Mouse (Mus musculus): ENCODE data around the gene Mroh8. TPM values are rescaled to one million over a fixed set of nuclear protein-coding genes. Genes with fewer than 3 reads are reported as not detected.
A peak's percentile ranks its signal among the peaks of the same experiment; 100 is the strongest.

Gene Mroh8
- polyA plus RNA-seq, 1 experiment from 2014 or later = 0.79 TPM

DNA sequence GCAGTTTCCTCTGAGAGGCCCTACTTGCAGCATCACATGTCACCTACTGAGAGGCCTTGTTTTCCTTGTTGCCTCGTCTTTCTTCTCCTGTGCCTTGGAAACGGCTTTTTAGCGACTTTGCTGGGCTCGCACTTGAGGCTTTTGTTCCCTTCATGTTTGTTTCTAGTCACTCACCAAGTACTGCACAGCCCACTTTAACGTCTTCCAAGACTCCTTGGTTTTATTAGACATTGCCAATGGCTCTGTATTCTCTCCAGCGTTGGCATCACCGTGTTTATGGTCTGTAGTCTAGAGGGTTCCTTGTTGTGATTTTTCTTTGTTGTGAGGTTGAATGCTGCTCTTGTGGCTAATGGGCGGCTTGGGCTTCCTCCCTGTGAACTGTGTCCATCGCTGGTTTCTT lies 23.7 kb upstream of the Mroh8 start:
- Histone ChIP-seq H3K27ac (ENCODE audit: low read depth, low read length) (no peak overlapping the region), H3K9ac (ENCODE audit: low read depth, low read length) (no peak overlapping the region), H3K36me3 (ENCODE audit: control insufficient read depth, insufficient read depth, low read length) (peaks cover 12% of the 10 kb centered on the region; the same call in 1 of the 2 replicates), H3K27me3 (ENCODE audit: control insufficient read depth, insufficient read depth, low read length) (no peaks in the 10 kb centered on the region), H3K9me3 (ENCODE audit: control insufficient read depth, low read length) (no peaks in the 10 kb centered on the region), H3K4me3 (ENCODE audit: low read depth, low read length) (no peak overlapping the region), H3K4me1 (replicated peaks; ENCODE audit: control insufficient read depth, insufficient read depth, low read length) (no peaks in the 10 kb centered on the region), H3K4me2 (replicated peaks; ENCODE audit: low read depth, low read length) (no peak overlapping the region)
- WGBS = 68% methylated on average over 9 of the region's 9 CpGs
- DNase-seq (ENCODE audit: low spot score) (no peak), ATAC-seq (ENCODE audit: low FRiP score) (no peak)

DNA sequence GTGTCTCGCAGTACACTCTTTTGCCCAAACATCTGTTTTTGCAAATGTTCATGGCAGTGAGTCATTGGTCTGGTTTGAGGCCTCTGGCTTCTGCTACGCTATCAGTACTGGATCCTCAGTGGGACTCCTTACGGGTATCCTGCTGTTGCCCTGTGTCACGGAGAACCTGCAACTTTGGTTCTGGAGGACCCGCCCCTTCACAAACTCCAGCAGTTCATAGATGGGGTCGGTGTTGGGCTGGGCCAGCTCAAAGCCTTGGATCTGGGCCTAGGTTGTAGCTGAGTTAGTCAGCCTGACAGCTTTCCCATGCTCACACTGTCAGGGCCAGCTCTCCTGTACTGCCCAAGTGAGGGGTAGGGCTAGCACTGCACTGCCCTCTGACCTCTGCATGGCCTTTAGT lies 20.7 kb upstream of the Mroh8 start:
- H3K36me3 ChIP-seq (ENCODE audit: control insufficient read depth, insufficient read depth, low read length) = peaks cover 17% of the 10 kb centered on the region; the same call in 1 of the 2 replicates
- H3K4me3 ChIP-seq (ENCODE audit: low read depth, low read length) = no peak overlapping the region
- no peak overlapping the region for H3K4me2 ChIP-seq (replicated peaks; ENCODE audit: low read depth, low read length)
- WGBS = 94% methylated on average over 6 of the region's 6 CpGs
- no peaks in the 10 kb centered on the region for H3K27me3 ChIP-seq (ENCODE audit: control insufficient read depth, insufficient read depth, low read length)
- ATAC-seq (ENCODE audit: low FRiP score) = no peak
- no peak for DNase-seq (ENCODE audit: low spot score)
- no peaks in the 10 kb centered on the region for H3K9me3 ChIP-seq (ENCODE audit: control insufficient read depth, low read length)
- H3K27ac ChIP-seq (ENCODE audit: low read depth, low read length) = no peak overlapping the region
- no peak overlapping the region for H3K9ac ChIP-seq (ENCODE audit: low read depth, low read length)
- no peaks in the 10 kb centered on the region for H3K4me1 ChIP-seq (replicated peaks; ENCODE audit: control insufficient read depth, insufficient read depth, low read length)

DNA sequence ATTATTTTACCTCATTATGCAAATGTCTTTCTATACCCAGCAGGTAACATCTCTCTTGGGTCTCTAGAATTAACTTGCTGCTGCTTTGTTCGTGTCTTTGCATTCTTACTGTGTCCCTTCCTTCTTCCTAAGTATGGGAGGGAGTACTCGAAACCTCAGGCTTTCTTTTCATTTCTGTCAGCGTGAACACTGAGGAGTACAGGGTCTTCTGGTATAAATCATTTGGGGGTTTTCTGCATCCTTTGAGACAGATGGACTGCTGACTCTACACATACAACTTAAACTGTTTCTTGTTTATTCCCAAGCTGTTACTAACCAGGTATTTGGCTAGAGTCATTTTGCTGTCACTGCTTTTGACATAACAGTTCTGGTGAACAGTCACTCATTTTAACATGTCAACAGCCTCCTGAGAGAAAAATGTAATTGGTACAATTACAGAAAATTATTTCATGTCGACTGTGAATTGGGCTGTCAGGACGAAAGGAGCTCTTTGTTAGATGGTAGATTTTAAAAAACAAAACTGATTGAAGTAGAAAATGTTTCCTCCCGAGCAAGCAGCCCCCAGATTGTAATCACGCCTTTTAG lies 16.8 kb upstream of the Mroh8 start:
- no peak for DNase-seq (ENCODE audit: low spot score)
- Histone ChIP-seq H3K4me2 (replicated peaks; ENCODE audit: low read depth, low read length) (no peak overlapping the region), H3K9ac (ENCODE audit: low read depth, low read length) (no peak overlapping the region), H3K36me3 (ENCODE audit: control insufficient read depth, insufficient read depth, low read length) (peaks cover 17% of the 10 kb centered on the region), H3K27me3 (ENCODE audit: control insufficient read depth, insufficient read depth, low read length) (no peaks in the 10 kb centered on the region), H3K4me1 (replicated peaks; ENCODE audit: control insufficient read depth, insufficient read depth, low read length) (no peaks in the 10 kb centered on the region), H3K27ac (ENCODE audit: low read depth, low read length) (no peak overlapping the region), H3K4me3 (ENCODE audit: low read depth, low read length) (no peak overlapping the region), H3K9me3 (ENCODE audit: control insufficient read depth, low read length) (no peaks in the 10 kb centered on the region)
- ATAC-seq (ENCODE audit: low FRiP score) = no peak
- WGBS = 88% methylated on average over 7 of the region's 7 CpGs

DNA sequence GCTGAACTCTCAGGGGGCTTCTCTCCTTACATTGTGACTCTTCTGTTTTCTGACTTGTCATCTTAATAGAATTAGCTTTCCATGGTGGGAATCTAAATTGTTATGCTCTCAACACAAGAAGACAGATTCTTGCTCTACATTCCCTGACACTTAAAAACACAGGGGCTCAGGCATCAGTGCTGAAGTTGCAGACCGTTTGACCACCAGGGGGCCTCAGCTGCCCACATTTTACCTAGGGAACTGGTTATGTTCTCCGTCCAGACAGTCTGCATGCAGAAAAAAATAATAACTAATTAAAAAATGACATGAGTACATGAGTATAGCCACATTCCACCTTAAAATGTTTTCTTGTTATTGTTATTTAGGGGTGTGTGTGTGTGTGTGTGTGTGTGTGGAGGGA lies 12.7 kb upstream of the Mroh8 start:
- no peak overlapping the region for H3K9ac ChIP-seq (ENCODE audit: low read depth, low read length)
- no peak for ATAC-seq (ENCODE audit: low FRiP score)
- no peaks in the 10 kb centered on the region for H3K27me3 ChIP-seq (ENCODE audit: control insufficient read depth, insufficient read depth, low read length)
- no peak overlapping the region for H3K4me3 ChIP-seq (ENCODE audit: low read depth, low read length)
- DNase-seq (ENCODE audit: low spot score) = peak; percentile 85
- H3K9me3 ChIP-seq (ENCODE audit: control insufficient read depth, low read length) = no peaks in the 10 kb centered on the region
- H3K27ac ChIP-seq (ENCODE audit: low read depth, low read length) = no peak overlapping the region
- peaks cover 11% of the 10 kb centered on the region for H3K36me3 ChIP-seq (ENCODE audit: control insufficient read depth, insufficient read depth, low read length)
- no peak overlapping the region for H3K4me2 ChIP-seq (replicated peaks; ENCODE audit: low read depth, low read length)
- no peaks in the 10 kb centered on the region for H3K4me1 ChIP-seq (replicated peaks; ENCODE audit: control insufficient read depth, insufficient read depth, low read length)
- WGBS = 24% methylated on average over 2 of the region's 2 CpGs

DNA sequence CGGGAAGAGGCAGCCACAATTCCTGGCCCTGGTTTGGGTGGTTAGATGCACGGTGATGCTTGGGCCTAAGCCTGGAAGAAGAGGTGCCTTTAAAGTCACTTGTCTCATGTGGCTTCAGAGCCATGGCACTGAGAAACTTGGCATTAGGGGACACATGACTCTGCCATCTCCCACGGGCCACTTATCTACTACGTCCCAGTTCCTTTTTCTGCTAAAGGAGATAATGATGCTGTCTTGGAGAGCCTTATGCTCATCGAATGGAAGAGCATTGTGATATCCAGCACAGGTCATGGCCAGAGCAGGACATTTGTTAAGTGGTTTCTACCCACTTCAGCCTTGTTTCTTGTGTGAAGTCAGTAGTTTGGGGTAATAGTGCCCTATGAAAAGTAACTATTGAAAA lies 9.6 kb upstream of the Mroh8 start:
- H3K27ac ChIP-seq (ENCODE audit: low read depth, low read length) = no peak overlapping the region
- no peaks in the 10 kb centered on the region for H3K27me3 ChIP-seq (ENCODE audit: control insufficient read depth, insufficient read depth, low read length)
- no peaks in the 10 kb centered on the region for H3K4me1 ChIP-seq (replicated peaks; ENCODE audit: control insufficient read depth, insufficient read depth, low read length)
- H3K9ac ChIP-seq (ENCODE audit: low read depth, low read length) = no peak overlapping the region
- no peak overlapping the region for H3K4me2 ChIP-seq (replicated peaks; ENCODE audit: low read depth, low read length)
- no peak overlapping the region for H3K4me3 ChIP-seq (ENCODE audit: low read depth, low read length)
- no peaks in the 10 kb centered on the region for H3K9me3 ChIP-seq (ENCODE audit: control insufficient read depth, low read length)
- no peak for DNase-seq (ENCODE audit: low spot score)
- no peak for ATAC-seq (ENCODE audit: low FRiP score)
- peaks cover 9% of the 10 kb centered on the region for H3K36me3 ChIP-seq (ENCODE audit: control insufficient read depth, insufficient read depth, low read length)
- 86% methylated on average over 5 of the region's 5 CpGs for WGBS

DNA sequence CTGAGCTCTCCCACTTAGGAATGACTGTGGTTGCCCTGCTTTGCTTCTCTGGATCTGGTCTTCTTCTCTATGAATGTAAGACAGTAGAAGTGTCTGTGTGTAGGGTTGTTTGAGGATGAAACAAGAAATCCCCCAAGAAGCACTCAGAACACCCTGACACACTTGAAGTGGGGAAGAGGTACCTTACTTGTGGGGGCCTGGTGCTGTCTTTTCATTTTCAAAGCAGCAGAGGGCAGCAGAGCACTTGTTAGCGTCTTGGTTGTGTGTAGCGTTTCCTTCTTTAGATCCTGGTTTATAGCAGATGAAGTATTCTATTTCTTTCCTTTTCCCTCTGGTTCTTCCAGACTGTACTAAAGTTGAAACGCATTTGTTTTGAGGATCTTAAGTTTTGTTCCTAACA lies 8.2 kb upstream of the Mroh8 start:
- H3K36me3 ChIP-seq (ENCODE audit: control insufficient read depth, insufficient read depth, low read length) = peaks cover 7% of the 10 kb centered on the region; the same call in 1 of the 2 replicates
- H3K9ac ChIP-seq (ENCODE audit: low read depth, low read length) = no peak overlapping the region
- no peaks in the 10 kb centered on the region for H3K4me1 ChIP-seq (replicated peaks; ENCODE audit: control insufficient read depth, insufficient read depth, low read length)
- H3K4me2 ChIP-seq (replicated peaks; ENCODE audit: low read depth, low read length) = no peak overlapping the region
- no peak overlapping the region for H3K4me3 ChIP-seq (ENCODE audit: low read depth, low read length)
- H3K27ac ChIP-seq (ENCODE audit: low read depth, low read length) = no peak overlapping the region
- 41% methylated on average over 3 of the region's 3 CpGs for WGBS
- H3K27me3 ChIP-seq (ENCODE audit: control insufficient read depth, insufficient read depth, low read length) = no peaks in the 10 kb centered on the region
- DNase-seq (ENCODE audit: low spot score) = peak; percentile 73
- no peak for ATAC-seq (ENCODE audit: low FRiP score)
- no peaks in the 10 kb centered on the region for H3K9me3 ChIP-seq (ENCODE audit: control insufficient read depth, low read length)

DNA sequence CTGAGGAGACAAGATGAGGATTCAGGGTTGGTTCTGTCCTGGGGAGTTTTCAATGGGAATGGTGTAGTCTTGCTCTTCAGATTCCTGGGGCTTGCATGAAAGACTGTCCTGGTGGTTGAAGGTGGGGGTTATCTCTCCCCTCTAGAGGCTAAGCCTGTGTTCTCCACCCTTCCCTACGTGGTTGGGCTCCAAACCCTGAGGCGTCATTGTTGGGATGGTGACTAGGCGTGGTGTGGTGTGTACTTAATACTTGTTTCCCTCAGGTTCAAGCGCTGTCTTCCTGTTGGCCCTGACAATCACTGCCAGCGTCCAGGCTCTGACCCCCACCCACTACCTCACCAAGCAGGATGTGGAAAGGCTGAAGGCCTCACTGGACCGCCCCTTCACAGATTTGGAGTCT lies 4.0 kb upstream of the Mroh8 start:
- H3K27me3 ChIP-seq (ENCODE audit: control insufficient read depth, insufficient read depth, low read length) = no peaks in the 10 kb centered on the region
- DNase-seq (ENCODE audit: low spot score) (no peak), ATAC-seq (ENCODE audit: low FRiP score) (no peak)
- no peaks in the 10 kb centered on the region for H3K36me3 ChIP-seq (ENCODE audit: control insufficient read depth, insufficient read depth, low read length)
- H3K4me3 ChIP-seq (ENCODE audit: low read depth, low read length) = no peak overlapping the region
- H3K9ac ChIP-seq (ENCODE audit: low read depth, low read length) = no peak overlapping the region
- no peak overlapping the region for H3K27ac ChIP-seq (ENCODE audit: low read depth, low read length)
- H3K4me1 ChIP-seq (replicated peaks; ENCODE audit: control insufficient read depth, insufficient read depth, low read length) = peaks cover 5% of the 10 kb centered on the region
- H3K9me3 ChIP-seq (ENCODE audit: control insufficient read depth, low read length) = no peaks in the 10 kb centered on the region
- 88% methylated on average over 6 of the region's 6 CpGs for WGBS
- H3K4me2 ChIP-seq (replicated peaks; ENCODE audit: low read depth, low read length) = no peak overlapping the region

DNA sequence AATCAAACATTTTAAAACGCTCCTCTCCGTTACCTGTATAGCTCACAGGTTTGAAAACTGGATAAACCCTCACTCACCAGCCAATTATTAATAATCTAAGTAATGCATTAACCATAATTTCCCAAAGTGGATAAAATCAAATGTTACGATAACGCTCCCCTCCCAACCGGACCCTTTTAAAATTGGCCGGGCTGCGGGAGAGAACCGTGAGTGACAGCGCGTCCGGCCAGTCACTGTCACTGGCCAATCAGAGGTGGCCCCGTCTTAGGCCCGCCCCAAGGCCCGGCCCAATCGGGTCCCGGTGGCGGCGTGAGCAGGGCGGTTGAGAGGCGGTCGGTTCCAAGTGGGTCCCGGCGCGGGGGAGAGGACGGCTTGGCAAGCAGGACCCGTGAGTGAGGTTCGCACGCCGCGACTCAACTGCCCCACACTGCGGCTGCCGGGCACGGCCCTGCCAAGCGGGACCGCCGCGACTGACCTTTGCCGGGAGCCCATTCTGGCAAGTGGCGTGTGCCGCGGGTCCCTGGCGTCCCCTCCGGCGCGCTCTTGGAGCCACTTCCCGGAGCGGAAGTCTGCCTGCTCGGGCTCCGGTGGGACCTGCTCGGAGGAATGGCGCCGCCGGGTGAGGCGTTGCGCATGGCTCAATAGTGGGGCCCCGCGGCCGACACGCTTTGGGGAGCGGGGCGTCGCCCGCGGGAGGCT lies 483 bp downstream of the Mroh8 start, which contains the start of gene Rpn2:
Rpn2 (plus strand) TSS at position 301 of the 699 bp plus-strand sequence.
- peak within 1 kb of the TSS; percentile 51 for H3K4me2 ChIP-seq (replicated peaks; ENCODE audit: low read depth, low read length)
- no peaks in the 10 kb centered on the region for H3K9me3 ChIP-seq (ENCODE audit: control insufficient read depth, low read length)
- WGBS = under 1% methylated on average over 52 of the region's 64 CpGs
- no peaks in the 10 kb centered on the region for H3K36me3 ChIP-seq (ENCODE audit: control insufficient read depth, insufficient read depth, low read length)
- ATAC-seq (ENCODE audit: low FRiP score) = peak; percentile 100
- DNase-seq (ENCODE audit: low spot score) = peak; percentile 96
- H3K27me3 ChIP-seq (ENCODE audit: control insufficient read depth, insufficient read depth, low read length) = no peaks in the 10 kb centered on the region
- H3K4me1 ChIP-seq (replicated peaks; ENCODE audit: control insufficient read depth, insufficient read depth, low read length) = peaks cover 5% of the 10 kb centered on the region
- peak within 1 kb of the TSS; percentile 91 for H3K27ac ChIP-seq (ENCODE audit: low read depth, low read length)
- peak within 1 kb of the TSS; percentile 98 for H3K4me3 ChIP-seq (ENCODE audit: low read depth, low read length)
- H3K9ac ChIP-seq (ENCODE audit: low read depth, low read length) = peak within 1 kb of the TSS; percentile 92

DNA sequence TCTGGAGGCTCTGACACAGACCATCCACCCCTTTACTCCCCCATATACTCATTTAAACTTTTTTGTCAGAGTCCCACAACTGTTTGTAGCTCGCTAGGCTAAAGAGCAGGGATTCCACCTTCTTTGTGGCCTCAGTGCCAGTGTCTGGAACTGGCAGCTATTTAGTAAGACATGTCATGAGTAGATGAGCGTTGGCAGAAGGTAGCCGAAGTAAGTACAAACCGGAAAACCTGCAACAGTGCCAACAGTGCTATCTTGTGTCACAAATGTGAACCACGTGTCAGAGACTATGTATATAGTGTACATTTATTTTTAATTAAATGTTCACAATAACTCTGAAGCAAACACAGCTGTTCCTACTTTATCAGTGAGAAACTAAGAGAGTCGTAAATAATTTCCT lies 15.5 kb downstream of the Mroh8 start:
- H3K4me2 ChIP-seq (replicated peaks; ENCODE audit: low read depth, low read length) = no peak overlapping the region
- H3K9ac ChIP-seq (ENCODE audit: low read depth, low read length) = no peak overlapping the region
- no peak for DNase-seq (ENCODE audit: low spot score)
- WGBS = 86% methylated on average over 6 of the region's 6 CpGs
- H3K9me3 ChIP-seq (ENCODE audit: control insufficient read depth, low read length) = no peaks in the 10 kb centered on the region
- ATAC-seq (ENCODE audit: low FRiP score) = no peak
- H3K36me3 ChIP-seq (ENCODE audit: control insufficient read depth, insufficient read depth, low read length) = no peaks in the 10 kb centered on the region
- H3K4me1 ChIP-seq (replicated peaks; ENCODE audit: control insufficient read depth, insufficient read depth, low read length) = no peaks in the 10 kb centered on the region
- no peak overlapping the region for H3K27ac ChIP-seq (ENCODE audit: low read depth, low read length)
- no peaks in the 10 kb centered on the region for H3K27me3 ChIP-seq (ENCODE audit: control insufficient read depth, insufficient read depth, low read length)
- no peak overlapping the region for H3K4me3 ChIP-seq (ENCODE audit: low read depth, low read length)
